Mouse (Mus musculus) embryo, embryonic 10 days (tissue): ENCODE data around the gene Rab32.
A peak's percentile ranks its signal among the peaks of the same experiment; 100 is the strongest.
"Not testable (repeated sequence)": the region's sequence is repeated elsewhere in the genome, so short reads cannot be mapped to it uniquely, and the experiment has no call there.

Experiments
- DNase-seq: peaks from one replicate; pipeline ENCODE4 v3.0.0-alpha.2; 2015; ENCODE audit warnings: low spot score

Rab32 gene

DNA sequence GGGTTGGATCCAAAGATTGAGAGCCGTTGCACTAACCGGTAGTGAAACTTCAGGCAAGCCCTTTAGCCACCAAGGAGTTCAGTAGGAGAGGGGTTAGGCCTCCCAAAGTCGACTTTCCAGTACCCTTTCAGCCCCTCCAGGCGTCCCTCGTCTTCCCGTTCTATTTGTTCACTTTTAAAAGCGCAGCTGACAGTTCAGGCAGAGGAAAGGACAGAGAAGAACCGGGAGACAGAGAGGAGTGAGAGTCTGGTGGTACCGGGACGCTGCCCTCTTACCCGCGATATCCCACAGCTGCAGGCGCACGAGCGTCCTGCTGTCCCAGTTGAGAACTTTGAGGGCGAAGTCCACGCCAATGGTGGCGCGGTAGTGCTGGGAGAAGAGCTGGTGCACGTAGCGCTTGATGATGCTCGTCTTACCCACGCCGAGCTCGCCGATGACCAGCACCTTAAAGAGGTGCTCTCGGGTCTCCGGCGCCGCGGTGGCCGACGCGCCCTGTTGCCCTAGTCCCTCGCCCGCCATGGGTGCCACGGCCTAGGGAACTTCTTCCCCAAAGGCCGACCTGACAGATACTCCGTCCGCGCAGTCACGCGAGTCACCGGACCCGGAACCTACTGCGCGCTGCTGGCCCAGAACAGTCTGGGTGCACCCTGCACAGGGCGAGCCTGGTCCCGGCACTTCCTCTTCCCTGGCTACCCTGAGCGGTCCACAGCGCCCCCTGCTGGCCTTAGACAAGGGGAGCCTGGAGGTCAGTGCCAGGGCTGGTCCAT lies at the start of gene Rab32:
Gene Rab32, minus strand, starts transcription at position 696 of the 767 bp plus-strand sequence.
- peak; percentile 93 for DNase-seq

DNA sequence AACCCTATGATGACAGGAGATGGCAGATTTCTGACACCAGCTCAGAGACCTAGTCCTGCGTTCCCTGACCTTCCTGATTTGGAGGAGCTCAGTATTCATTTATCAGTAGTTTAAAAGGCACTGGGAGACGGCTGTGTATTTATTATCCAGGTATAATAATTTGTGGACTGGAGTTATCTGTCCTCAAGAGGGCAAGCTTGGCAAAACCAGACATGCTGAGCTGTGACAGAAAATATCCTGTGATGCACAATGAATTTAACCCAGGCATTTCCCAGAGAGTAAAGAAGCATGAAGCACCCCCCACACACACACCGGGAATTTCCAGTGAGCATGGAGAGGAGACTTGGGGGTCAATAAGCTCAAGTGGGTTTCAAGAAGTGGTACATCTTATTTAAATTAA lies 42.7 kb upstream of the Rab32 start:
- no peak for DNase-seq

DNA sequence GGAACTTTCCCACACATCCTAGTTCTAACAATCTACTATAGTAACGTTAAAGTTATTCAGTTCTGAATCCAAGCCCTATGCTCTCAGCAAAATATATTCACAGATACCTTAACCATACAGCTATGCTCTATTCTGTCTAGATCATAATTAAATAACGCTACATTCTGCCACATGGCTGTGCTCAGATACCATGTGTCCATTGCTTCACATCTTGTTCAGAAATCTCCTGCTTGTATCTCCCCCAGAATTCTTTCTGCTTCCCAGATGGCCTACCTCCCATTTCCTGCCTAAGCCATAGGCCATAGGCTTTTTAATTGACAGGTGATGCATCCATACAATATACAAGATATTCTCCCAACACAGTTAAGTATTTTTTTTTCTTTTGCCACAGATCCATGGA lies 39.4 kb upstream of the Rab32 start:
- DNase-seq, result not testable (repeated sequence)

DNA sequence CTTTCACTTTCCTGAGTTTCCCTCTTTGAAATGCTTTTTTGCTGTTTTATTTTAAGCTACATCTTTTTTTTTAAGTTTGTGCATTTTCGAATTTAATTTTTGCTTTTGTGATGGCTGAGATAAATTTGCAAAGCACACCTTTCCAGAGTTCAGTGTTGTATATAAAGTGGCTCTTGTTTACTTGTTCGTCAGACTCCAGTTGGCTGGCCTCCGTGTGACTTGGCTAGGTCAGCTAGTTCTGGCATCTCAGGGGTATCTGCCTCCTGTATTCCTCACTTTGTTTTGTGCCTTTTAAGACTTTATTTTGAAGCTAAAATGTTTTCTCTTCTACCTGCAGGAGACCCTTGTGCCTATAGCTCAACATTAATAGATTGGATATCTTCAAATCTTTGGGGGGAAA lies 22.7 kb upstream of the Rab32 start:
- DNase-seq, result no peak

DNA sequence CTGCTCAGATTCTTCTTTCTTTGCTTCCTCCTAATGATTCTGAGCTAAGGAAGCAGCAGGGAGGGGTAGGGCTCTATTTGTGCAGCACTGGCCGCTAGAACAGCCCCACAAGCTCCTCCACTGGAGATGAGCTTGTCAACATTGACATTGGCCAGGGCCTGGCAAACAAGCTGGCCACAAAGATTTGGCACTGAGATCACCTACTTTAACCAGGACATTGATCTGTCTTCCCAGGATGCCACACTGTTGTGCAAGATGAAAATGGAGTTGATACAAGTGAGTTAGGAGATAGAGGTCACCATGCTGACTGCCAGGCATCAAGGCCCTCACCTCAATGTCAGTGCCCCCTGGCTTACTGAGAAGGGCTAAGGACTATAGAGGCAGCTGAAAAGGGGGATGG lies 21.8 kb upstream of the Rab32 start:
- DNase-seq, result no peak

DNA sequence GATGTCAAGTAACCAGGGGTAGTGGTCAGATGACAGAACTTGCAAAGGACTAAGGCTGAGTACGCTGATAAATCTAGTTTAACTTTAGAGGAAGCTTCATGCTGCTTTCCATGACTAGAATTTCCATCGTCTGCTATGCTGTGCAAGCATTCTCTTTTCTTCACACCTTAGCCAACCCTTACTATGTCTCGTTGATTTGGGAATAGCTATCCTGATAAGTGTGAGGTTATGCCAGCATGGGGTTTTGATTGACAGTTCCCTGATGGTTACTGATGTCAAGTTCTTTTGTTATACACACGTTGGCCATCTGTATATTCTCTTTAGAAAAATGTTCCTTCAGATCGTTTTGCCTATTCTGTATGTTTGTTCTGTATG lies 259 bp upstream of the Rab32 start:
- no peak for DNase-seq

DNA sequence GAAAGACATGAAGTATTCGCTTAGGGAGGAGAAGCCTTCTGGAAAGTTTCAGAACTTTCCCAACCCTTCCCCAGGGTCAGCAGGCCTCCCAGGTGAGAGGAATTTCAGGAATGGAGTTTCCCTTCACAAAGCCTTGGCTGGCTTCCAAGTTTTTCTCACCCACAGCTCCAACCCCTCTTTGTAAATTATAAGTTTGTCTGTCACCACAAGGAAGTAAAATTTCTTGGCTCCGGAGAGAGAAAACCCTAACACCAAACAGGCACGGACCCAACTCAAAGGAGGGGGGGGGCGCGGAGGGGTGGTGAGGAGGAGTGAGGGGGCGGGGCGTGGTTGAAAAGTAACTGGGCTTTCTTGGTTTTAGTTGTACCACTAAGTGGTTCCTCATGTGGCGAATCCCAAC lies 980 bp downstream of the Rab32 start:
- DNase-seq, result peak; percentile 10

DNA sequence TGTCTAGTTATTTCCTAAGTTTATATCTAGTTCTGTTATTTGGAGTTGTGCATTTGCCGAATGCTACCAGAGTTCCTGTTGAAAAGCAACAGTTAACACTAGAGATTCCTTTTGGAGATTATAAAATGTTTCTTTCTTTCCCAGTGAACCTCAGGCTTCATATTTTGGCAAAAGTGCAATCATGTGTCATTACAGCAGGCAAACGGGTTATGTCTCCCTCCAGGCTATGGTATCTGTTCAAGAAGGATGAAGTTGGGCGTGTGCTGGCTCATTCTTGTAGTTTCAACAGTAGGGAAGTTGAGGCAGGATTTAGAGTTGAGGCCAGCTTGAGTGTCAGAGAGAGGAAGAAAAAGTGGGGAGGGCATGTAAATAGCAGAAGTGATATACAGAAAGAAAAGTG lies 2.4 kb downstream of the Rab32 start:
- DNase-seq, result no peak

DNA sequence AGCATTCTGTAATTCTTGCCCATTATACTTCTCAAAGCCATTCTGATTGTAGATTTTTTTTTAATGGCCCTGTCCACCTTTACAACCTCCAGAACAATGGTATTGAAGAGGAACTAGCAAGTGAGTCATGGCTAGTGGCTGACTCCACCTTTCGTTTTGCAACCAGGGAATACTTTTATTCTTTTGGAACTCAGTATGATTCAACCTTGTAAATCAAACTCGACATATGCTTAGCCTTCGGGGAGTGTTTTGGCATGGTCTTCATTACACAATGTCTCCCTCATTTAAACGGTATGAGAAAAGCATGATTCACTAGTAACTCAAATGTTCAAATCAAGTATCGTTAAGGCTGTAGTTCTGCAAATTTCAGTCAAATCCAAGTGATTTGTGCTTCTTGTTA lies 2.8 kb downstream of the Rab32 start:
- DNase-seq, result no peak

DNA sequence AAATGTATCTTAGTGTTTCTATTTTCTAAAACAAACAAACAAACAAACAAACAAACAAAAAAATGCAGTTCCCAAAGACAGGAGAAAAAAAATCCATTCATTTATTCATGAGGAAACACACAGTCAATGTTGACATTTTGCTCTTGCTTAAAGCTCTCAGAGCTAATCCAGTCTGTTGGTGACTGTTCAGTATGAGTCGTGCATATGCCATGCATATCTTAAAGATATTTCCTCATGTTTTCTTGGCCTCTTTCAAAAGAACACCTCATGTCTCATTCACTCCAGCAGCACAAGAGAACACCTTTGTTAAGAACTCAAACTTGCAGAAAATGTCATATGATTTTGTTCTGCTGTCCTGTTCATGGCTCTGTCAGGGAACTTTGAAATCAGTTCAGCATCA lies 7.9 kb downstream of the Rab32 start:
- no peak for DNase-seq

DNA sequence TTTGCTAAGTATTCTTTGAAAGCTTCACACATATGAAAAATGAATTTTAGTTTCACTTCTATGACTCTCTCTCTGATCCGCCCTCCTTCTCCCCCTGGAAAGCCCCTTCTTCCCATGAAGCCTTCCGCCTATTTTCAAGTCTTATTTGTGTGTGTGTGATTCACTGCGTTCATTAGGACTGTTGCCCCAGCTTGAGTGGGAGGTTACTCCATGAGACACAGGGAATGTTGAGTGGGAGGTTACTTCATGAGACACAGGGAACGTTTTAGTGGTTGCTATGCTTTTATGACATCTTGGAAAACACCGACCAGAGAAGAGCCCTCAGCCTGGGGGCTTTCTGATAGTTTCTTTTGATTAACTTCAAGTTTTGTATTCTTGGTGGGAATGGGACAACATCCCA lies 11.4 kb downstream of the Rab32 start:
- DNase-seq, result no peak

DNA sequence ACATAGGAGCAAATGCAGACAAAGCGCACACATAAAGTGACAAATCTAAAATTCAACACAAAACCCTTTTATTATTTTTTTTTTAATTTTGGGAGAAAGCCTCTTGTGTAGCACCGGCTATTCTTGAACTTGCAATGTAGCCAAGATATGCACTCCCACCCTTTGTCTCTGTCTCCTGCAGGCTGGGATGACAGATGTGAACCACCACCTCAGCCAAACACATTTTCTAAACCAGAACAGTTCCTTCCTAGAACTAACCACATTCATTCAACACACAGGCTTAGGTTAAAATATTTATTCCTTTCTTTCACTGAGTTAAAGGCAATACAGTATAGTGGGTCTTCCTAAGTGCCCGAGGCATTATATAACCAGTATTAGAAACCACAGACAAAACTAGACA lies 13.1 kb downstream of the Rab32 start:
- DNase-seq, result no peak
